Mouse (Mus musculus) C2C12 (cell line): ENCODE results near the gene Actr1a. TPM values are rescaled to one million over a fixed set of nuclear protein-coding genes. Genes with fewer than 3 reads are reported as not detected.

ENCODE experiments used
- H3K27me3 ChIP-seq: one replicate; pipeline ENCODE4 v1.6.1; 2011; ENCODE audit not compliant: control insufficient read depth, insufficient read depth, insufficient read length
- H3K36me3 ChIP-seq: one replicate; pipeline ENCODE4 v1.6.1; 2011; ENCODE audit not compliant: control insufficient read depth, insufficient read depth
- H3K4me3 ChIP-seq: one replicate; pipeline ENCODE4 v1.5.1; 2011; ENCODE audit warnings: mild to moderate bottlenecking, control low read depth; ENCODE audit not compliant: poor library complexity, insufficient read depth, severe bottlenecking
- H3K79me2 ChIP-seq: one replicate; pipeline ENCODE4 v1.6.1; 2011; ENCODE audit not compliant: control insufficient read depth, insufficient read depth
- H3K79me3 ChIP-seq: one replicate; pipeline ENCODE4 v1.6.1; 2011; ENCODE audit warnings: low read depth, control low read depth
- H3ac ChIP-seq: one replicate; pipeline ENCODE3; 2011; ENCODE audit warnings: low read depth; ENCODE audit not compliant: control insufficient read depth, insufficient read length
- CEBPB ChIP-seq: IDR thresholded peaks from one replicate; pipeline ENCODE4 v1.6.1; 2011; ENCODE audit warnings: low read depth, mild to moderate bottlenecking, control low read depth, moderate library complexity
- CTCF ChIP-seq: IDR thresholded peaks from one replicate; pipeline ENCODE4 v1.5.1; 2011; ENCODE audit not compliant: control insufficient read depth, insufficient read depth, insufficient read length
- FOSL1 ChIP-seq: IDR thresholded peaks from one replicate; pipeline ENCODE4 v1.8.0; 2011; ENCODE audit warnings: mild to moderate bottlenecking, low read length; ENCODE audit not compliant: poor library complexity, insufficient read depth, severe bottlenecking
- MAX ChIP-seq: IDR thresholded peaks from one replicate; pipeline ENCODE4 v1.6.1; 2011; ENCODE audit warnings: mild to moderate bottlenecking, control low read depth
- MYOD1 ChIP-seq: IDR thresholded peaks from one replicate; pipeline ENCODE4 v1.6.1; 2011; ENCODE audit warnings: low read depth; ENCODE audit not compliant: control insufficient read depth, insufficient read length
- MYOG ChIP-seq: IDR thresholded peaks from one replicate; pipeline ENCODE4 v1.6.1; 2011; ENCODE audit not compliant: control insufficient read depth, insufficient read length; ENCODE audit errors: extremely low read depth
- USF1 ChIP-seq: IDR thresholded peaks from one replicate; pipeline ENCODE4 v1.6.1; 2011; ENCODE audit warnings: low read depth, mild to moderate bottlenecking, control low read depth, moderate library complexity
- polyA plus RNA-seq: library from polyadenylated mRNA; unstranded; fragments of >200 nt; fragmentation: generic; extraction: Trizol; gene quantifications from one replicate; pipeline ENCODE4 v1.2.1, GENCODE M21; 2012; ENCODE audit warnings: missing spikeins

Actr1a gene
- polyA plus RNA-seq, 1 experiment, result 149 TPM

GRCm38 (mm10) chr19:46367798-46368590 is 27.6 kb downstream of the Actr1a start:
- Histone ChIP-seq H3K79me2 (no peaks in the 10 kb centered on the region), H3K4me3 (no peak overlapping the region), H3K79me3 (no peaks in the 10 kb centered on the region), H3K36me3 (no peaks in the 10 kb centered on the region), H3K27me3 (no peaks in the 10 kb centered on the region), H3ac (no peak overlapping the region)
- TF ChIP-seq MYOD1, result no peak
- TF ChIP-seq CTCF, result no peak
- no peak for TF ChIP-seq FOSL1
- no peak for TF ChIP-seq USF1
- TF ChIP-seq MAX, result no peak

- Histone ChIP-seq H3K36me3 (no peaks in the 10 kb centered on the region), H3K4me3 (no peak overlapping the region), H3K27me3 (no peaks in the 10 kb centered on the region), H3ac (no peak overlapping the region), H3K79me2 (no peaks in the 10 kb centered on the region), H3K79me3 (no peaks in the 10 kb centered on the region)
- TF ChIP-seq CTCF (no peak), CEBPB (no peak), MAX (no peak), MYOD1 (no peak), USF1 (no peak), MYOG (no peak), FOSL1 (no peak)
These were observed 32.1 kb downstream of the Actr1a start for GRCm38 (mm10) chr19:46363294-46364009.

- Histone ChIP-seq H3ac (no peak overlapping the region), H3K27me3 (no peaks in the 10 kb centered on the region), H3K36me3 (no peaks in the 10 kb centered on the region), H3K79me3 (no peaks in the 10 kb centered on the region), H3K79me2 (no peaks in the 10 kb centered on the region), H3K4me3 (no peak overlapping the region)
- TF ChIP-seq CEBPB (no peak), MAX (no peak), USF1 (no peak), MYOG (no peak)
These were observed 33.4 kb downstream of the Actr1a start for GRCm38 (mm10) chr19:46362104-46362503.

- H3K27me3 ChIP-seq, result no peaks in the 10 kb centered on the region
- H3K79me3 ChIP-seq, result no peaks in the 10 kb centered on the region
- no peak overlapping the region for H3K4me3 ChIP-seq
- H3K36me3 ChIP-seq, result no peaks in the 10 kb centered on the region
- no peaks in the 10 kb centered on the region for H3K79me2 ChIP-seq
- H3ac ChIP-seq, result no peak overlapping the region
- TF ChIP-seq MYOG (no peak), CEBPB (no peak), USF1 (no peak), FOSL1 (no peak), MAX (no peak), MYOD1 (no peak), CTCF (no peak)
These were observed 37.2 kb downstream of the Actr1a start for GRCm38 (mm10) chr19:46358381-46358780.

GRCm38 (mm10) chr19:46357344-46358280 is 37.9 kb downstream of the Actr1a start:
- H3K79me2 ChIP-seq, result no peaks in the 10 kb centered on the region
- no peak overlapping the region for H3ac ChIP-seq
- no peaks in the 10 kb centered on the region for H3K79me3 ChIP-seq
- TF ChIP-seq CEBPB (no peak), USF1 (no peak), CTCF (no peak), FOSL1 (no peak), MYOD1 (no peak), MAX (no peak), MYOG (no peak)
- no peak overlapping the region for H3K4me3 ChIP-seq
- H3K36me3 ChIP-seq, result no peaks in the 10 kb centered on the region
- H3K27me3 ChIP-seq, result no peaks in the 10 kb centered on the region
